Mouse (Mus musculus) left cerebral cortex, postnatal 4 days (tissue): ENCODE results near the gene Epha2. TPM values are rescaled to one million over a fixed set of nuclear protein-coding genes. Genes with fewer than 3 reads are reported as not detected.

Source experiments
- DNase-seq: peaks from one replicate; pipeline ENCODE4 v3.0.0-alpha.2; 2022
- intact Hi-C: fragments of 180-260 bp; cut with DNase I; formaldehyde crosslinking; loops from one replicate; pipeline ENCODE4 v1.15.1; 2025
- total RNA-seq, 2 experiments: library from RNA; stranded (reverse); gene quantifications; 2 replicates each; pipeline ENCODE4 v1.2.3; 2021

Gene Epha2
- total RNA-seq, 2 experiments from 2014 or later: 1.6 TPM

GRCm38 (mm10) chr4:141302428-141303401 lies 1.7 kb downstream of the Epha2 start:
- no peak for DNase-seq
- intact Hi-C loops: no loop called here

- intact Hi-C loops: no loop called here
- no peak for DNase-seq
These were observed 2.6 kb downstream of the Epha2 start for GRCm38 (mm10) chr4:141303402-141304222.

GRCm38 (mm10) chr4:141304223-141304611 lies 3.2 kb downstream of the Epha2 start:
- DNase-seq: no peak
- intact Hi-C loops: no loop called here

GRCm38 (mm10) chr4:141306057-141306456 lies 5.0 kb downstream of the Epha2 start:
- DNase-seq: peak; percentile 40
- intact Hi-C loops: no loop called here

GRCm38 (mm10) chr4:141308381-141308780 lies 7.3 kb downstream of the Epha2 start:
- DNase-seq: no peak
- intact Hi-C loops: no loop called here

- no peak for DNase-seq
- intact Hi-C loops: no loop called here
These were observed 8.1 kb downstream of the Epha2 start for GRCm38 (mm10) chr4:141308857-141309772.

- DNase-seq: no peak
- intact Hi-C loops: no loop called here
These were observed 8.7 kb downstream of the Epha2 start for GRCm38 (mm10) chr4:141309773-141310145.

GRCm38 (mm10) chr4:141310191-141310606 lies 9.2 kb downstream of the Epha2 start:
- DNase-seq: no peak
- intact Hi-C loops: no loop called here

GRCm38 (mm10) chr4:141311078-141311477 lies 10.0 kb downstream of the Epha2 start:
- intact Hi-C loops: no loop called here
- DNase-seq: no peak

- no peak for DNase-seq
- intact Hi-C loops: no loop called here
These were observed 10.5 kb downstream of the Epha2 start for GRCm38 (mm10) chr4:141311506-141311905.

GRCm38 (mm10) chr4:141311908-141312307 lies 10.9 kb downstream of the Epha2 start:
- DNase-seq: no peak
- intact Hi-C loops: no loop called here

- DNase-seq: no peak
- intact Hi-C loops: no loop called here
These were observed 11.6 kb downstream of the Epha2 start for GRCm38 (mm10) chr4:141312513-141313131.

GRCm38 (mm10) chr4:141313481-141313880 lies 12.4 kb downstream of the Epha2 start:
- intact Hi-C loops: no loop called here
- DNase-seq: no peak

GRCm38 (mm10) chr4:141313924-141314323 lies 12.9 kb downstream of the Epha2 start:
- intact Hi-C loops: no loop called here
- no peak for DNase-seq

- DNase-seq: no peak
- intact Hi-C loops: no loop called here
These were observed 13.7 kb downstream of the Epha2 start for GRCm38 (mm10) chr4:141314745-141315144.

GRCm38 (mm10) chr4:141316023-141316422 lies 15.0 kb downstream of the Epha2 start:
- intact Hi-C loops: no loop called here
- DNase-seq: no peak

GRCm38 (mm10) chr4:141316498-141317180 lies 15.6 kb downstream of the Epha2 start:
- intact Hi-C loops: no loop called here
- no peak for DNase-seq

- no peak for DNase-seq
- intact Hi-C loops: no loop called here
These were observed 16.9 kb downstream of the Epha2 start for GRCm38 (mm10) chr4:141317914-141318313.

GRCm38 (mm10) chr4:141322526-141322925 lies 21.5 kb downstream of the Epha2 start:
- DNase-seq: no peak
- intact Hi-C loops: no loop called here
